Mouse (Mus musculus): ENCODE data around the gene Use1. TPM values are rescaled to one million over a fixed set of nuclear protein-coding genes. Genes with fewer than 3 reads are reported as not detected.

Use1 gene
- polyA plus RNA-seq, 1 experiment from 2014 or later, result 84.6 TPM

DNA sequence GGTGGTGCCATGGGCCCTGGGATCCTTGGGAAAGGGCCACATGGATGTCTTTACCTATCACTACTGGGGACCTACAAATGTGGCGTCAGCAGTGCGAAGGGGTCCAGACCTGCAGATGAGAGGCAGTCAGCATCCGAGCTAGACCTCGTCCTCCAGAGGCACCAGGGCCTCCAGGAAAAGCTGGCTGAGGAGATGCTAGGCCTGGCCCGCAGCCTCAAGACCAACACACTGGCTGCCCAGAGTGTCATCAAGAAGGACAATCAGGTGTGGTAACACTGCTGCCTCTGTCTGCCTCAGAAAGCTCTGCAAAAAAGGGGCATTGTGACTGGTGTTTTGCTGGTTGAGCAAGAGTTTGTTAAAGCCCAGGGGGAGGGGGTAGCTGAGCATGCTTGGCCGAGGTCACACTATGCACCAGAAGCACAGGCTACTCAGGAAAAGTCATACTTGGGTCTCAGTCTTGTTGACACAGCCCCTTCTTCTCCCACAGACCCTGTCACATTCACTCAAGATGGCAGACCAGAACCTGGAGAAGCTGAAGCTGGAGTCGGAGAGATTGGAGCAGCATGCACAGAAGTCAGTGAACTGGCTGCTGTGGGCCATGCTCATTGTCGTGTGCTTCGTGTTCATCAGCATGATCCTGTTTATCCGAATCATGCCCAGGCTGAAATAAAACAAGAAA, 2.5 kb downstream of the Use1 start:
- no peaks in the 10 kb centered on the region for H3K27me3 ChIP-seq (ENCODE audit: insufficient read depth, poor library complexity, severe bottlenecking)
- DNase-seq (ENCODE audit: low spot score), result no peak
- 93% methylated on average over 10 of the region's 10 CpGs for WGBS
- 0 out of 2 replicates have a peak overlapping the region, but pooled peaks have one; percentile 66 for H3K4me3 ChIP-seq
- H3K4me1 ChIP-seq (replicated peaks), result peaks cover 35% of the 10 kb centered on the region
- peaks cover 45% of the 10 kb centered on the region for H3K36me3 ChIP-seq
- H3K27ac ChIP-seq, result no peak overlapping the region
- no peaks in the 10 kb centered on the region for H3K9me3 ChIP-seq

DNA sequence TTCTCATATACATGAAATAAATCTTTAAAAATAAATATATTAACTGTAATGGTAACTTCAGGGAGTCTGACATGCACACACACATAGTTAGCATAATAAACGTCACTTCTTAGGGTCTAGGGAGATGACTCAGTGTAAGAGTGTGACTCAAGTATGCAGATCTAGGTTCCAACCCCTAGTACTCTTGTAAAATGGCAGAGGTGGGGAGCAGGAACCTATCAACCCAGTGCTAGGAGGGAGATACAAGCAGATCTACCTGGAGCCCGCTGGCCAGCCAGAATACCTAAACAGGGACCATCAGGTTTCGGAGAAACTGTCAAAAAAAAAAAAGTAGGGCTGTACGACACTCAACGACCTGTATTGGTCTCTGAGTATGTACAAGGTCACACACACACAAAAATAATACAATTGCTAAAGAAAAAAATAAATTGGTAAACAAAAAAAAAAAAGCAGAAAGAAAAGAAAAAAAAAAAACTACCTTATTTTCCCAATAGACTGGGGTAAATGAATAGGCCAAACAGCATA, 4.1 kb downstream of the Use1 start:
- peak overlapping the region; percentile 84 for H3K27ac ChIP-seq
- no peak for DNase-seq (ENCODE audit: low spot score)
- no peaks in the 10 kb centered on the region for H3K9me3 ChIP-seq
- peaks cover 61% of the 10 kb centered on the region for H3K36me3 ChIP-seq
- 25% methylated on average over 5 of the region's 5 CpGs for WGBS
- peak overlapping the region; percentile 65 for H3K4me3 ChIP-seq
- peaks cover 50% of the 10 kb centered on the region for H3K4me1 ChIP-seq (replicated peaks)
- H3K27me3 ChIP-seq (ENCODE audit: insufficient read depth, poor library complexity, severe bottlenecking), result no peaks in the 10 kb centered on the region

DNA sequence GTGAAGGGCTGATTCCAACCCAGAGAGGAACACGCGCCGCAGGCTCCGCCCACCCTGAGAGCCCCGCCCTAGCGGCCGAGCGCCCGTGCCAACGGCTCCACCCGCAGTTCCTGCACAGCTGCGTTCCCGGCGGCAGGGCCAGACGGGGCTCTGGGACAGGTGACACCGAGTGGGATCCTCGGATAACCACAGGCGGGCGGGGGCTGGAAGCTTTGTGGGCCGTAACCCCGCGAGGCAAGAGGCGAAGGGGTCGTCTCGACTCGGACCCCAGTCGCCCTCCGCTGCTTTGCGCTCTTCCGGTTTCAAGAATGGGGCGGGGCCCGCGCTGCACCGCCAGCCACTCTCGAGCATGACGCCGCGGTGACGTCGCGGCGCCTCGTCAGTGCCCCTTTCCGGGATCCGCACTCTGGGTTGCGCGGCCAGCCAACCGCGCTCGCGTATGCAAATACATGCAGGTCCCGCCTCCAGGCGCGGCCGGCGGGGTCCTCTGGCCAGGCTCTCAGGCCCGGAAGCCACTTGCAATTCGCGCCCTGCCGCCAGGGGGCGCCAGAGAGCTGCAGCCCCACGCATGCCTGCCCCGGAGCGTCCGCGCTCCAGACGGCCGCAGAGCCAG, 4.7 kb downstream of the Use1 start, which contains the start of gene Ocel1:
Ocel1 (plus strand) TSS at position 63 of the 613 bp plus-strand sequence.
- Histone ChIP-seq H3K4me1 (replicated peaks) (peaks cover 50% of the 10 kb centered on the region), H3K36me3 (peaks cover 66% of the 10 kb centered on the region), H3K4me3 (peak within 1 kb of the TSS; percentile 65), H3K27ac (peak within 1 kb of the TSS; percentile 84), H3K9me3 (no peaks in the 10 kb centered on the region), H3K27me3 (ENCODE audit: insufficient read depth, poor library complexity, severe bottlenecking) (peaks cover 2% of the 10 kb centered on the region; the same call in 1 of the 2 replicates)
- DNase-seq (ENCODE audit: low spot score), result peak; percentile 98
- under 1% methylated on average over 68 of the region's 68 CpGs for WGBS

DNA sequence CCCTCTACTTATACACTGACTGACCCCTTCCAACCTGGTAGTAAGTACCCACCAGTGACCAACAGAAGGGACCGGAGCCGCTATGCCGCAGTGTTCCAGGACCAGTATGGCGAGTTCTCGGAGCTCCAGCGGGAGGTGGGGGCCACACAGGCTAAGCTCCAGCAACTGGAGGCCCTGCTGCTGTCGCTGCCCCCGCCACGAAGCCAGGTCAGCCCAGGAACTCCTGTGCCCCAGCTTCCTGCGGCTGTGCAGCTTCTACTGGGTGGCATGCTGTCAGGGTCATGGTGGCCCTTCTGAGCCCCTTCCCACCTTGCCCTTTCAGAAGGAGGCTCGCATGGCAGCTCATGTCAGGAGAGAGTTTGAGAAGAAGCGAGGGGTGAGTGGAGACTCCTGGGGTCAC, 5.8 kb downstream of the Use1 start:
- Histone ChIP-seq H3K27me3 (ENCODE audit: insufficient read depth, poor library complexity, severe bottlenecking) (peaks cover 9% of the 10 kb centered on the region; the same call in 1 of the 2 replicates), H3K36me3 (peaks cover 77% of the 10 kb centered on the region), H3K4me3 (peak overlapping the region; percentile 14; the same call in 1 of the 2 replicates), H3K9me3 (no peaks in the 10 kb centered on the region), H3K4me1 (replicated peaks) (peaks cover 55% of the 10 kb centered on the region), H3K27ac (peak overlapping the region; percentile 18; the same call in 1 of the 2 replicates)
- WGBS, result 85% methylated on average over 12 of the region's 12 CpGs
- DNase-seq (ENCODE audit: low spot score), result peak; percentile 18

DNA sequence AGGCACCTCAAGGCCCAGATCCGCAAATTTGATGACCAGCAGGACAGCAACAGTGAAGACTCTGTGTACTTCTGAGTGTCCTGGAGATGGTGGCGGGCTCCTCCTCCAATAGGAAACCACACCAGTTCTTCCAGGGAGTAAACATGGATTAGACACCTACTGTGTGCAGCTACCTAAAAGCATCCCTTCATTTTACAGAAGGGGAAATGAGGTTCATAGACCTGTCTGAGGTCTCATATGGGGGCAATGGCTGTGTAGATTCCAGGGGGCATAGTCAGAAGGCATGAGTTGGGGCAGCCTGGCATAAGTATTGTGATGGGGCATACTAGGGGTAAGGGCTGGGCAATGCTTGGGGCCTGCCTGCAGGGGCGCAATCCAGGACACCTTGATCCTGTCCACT, 6.4 kb downstream of the Use1 start:
- H3K4me3 ChIP-seq, result peak overlapping the region; percentile 14; the same call in 1 of the 2 replicates
- H3K27ac ChIP-seq, result no peak overlapping the region
- H3K36me3 ChIP-seq, result peaks cover 83% of the 10 kb centered on the region
- DNase-seq (ENCODE audit: low spot score), result no peak
- 89% methylated on average over 3 of the region's 3 CpGs for WGBS
- peaks cover 9% of the 10 kb centered on the region; the same call in 1 of the 2 replicates for H3K27me3 ChIP-seq (ENCODE audit: insufficient read depth, poor library complexity, severe bottlenecking)
- peaks cover 55% of the 10 kb centered on the region for H3K4me1 ChIP-seq (replicated peaks)
- no peaks in the 10 kb centered on the region for H3K9me3 ChIP-seq

DNA sequence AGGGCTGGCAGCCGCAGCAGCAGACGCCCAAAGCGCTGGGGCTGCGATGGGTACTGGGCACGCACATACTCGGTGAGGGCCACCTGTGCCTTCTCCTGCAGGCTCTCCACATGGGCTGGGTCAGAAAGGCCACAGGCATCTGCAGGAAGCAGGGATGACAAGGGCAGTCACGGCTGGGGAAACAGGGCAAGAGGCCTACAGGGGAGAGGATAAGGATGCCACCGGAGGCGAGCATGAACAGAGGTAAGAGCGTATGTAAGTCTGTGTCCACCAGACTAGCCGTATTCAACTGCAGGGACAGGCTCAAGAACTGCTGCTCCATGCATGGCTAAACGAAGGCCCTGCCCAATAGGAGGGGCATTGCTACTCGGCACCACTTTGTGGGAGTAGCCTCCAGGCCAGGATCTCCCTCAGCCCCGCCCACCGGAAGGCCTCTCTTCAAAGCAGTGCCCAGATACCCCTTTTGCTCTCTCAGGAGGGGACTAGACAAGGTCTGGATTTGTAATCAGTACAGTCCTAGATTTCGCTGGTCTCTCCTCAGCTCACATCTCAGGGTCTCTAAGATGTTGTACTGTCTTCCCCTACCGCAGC, 8.1 kb downstream of the Use1 start:
- peak overlapping the region; percentile 98; the same call in 1 of the 2 replicates for H3K4me3 ChIP-seq
- H3K9me3 ChIP-seq, result no peaks in the 10 kb centered on the region
- H3K36me3 ChIP-seq, result peaks cover 81% of the 10 kb centered on the region
- 72% methylated on average over 17 of the region's 17 CpGs for WGBS
- H3K27me3 ChIP-seq (ENCODE audit: insufficient read depth, poor library complexity, severe bottlenecking), result peaks cover 9% of the 10 kb centered on the region; the same call in 1 of the 2 replicates
- peak overlapping the region; percentile 81; the same call in 1 of the 2 replicates for H3K27ac ChIP-seq
- DNase-seq (ENCODE audit: low spot score), result no peak
- H3K4me1 ChIP-seq (replicated peaks), result peaks cover 61% of the 10 kb centered on the region

DNA sequence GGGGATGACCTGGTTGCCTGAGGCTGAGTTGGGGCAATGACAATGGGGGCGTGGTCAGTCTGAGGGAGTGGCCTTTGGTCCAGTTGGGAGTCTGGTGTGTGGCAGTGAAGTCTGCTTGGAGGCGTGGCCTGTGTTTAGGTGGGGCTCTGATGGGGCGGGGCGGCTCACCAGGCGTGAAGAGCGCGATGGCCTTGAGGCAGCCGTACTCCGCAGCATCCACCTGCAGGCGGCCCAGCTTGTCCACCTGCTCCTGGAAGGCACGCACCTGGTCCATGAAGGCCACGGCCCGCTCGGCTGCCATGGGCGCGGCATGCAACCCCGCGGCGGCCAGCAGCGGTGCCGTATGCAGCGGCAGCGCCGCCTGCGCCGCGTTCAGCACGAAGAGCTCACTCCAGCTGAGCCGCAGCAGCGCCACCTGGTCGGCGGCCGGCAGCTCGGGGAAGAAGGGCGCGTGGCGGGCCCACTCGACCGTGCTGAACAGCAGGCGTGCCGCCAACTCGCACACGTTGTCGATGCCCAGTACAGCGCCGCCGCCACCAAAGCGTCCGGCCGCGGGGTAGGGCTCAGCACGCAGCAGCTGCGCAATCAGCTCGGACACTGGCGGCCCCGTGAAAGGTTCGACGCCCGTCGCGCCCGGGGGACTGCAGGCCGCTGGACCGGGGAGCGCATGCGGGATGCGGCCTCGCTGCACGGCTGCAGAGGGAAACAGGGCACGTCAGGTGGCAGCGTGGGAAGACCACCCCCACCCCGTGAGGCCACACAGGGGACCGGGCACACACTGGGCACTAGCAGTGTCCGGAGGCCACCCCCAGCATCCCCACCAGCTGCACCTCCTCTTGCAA, 9.2 kb downstream of the Use1 start:
- peak overlapping the region; percentile 98 for H3K4me3 ChIP-seq
- H3K27me3 ChIP-seq (ENCODE audit: insufficient read depth, poor library complexity, severe bottlenecking), result peaks cover 9% of the 10 kb centered on the region; the same call in 1 of the 2 replicates
- peaks cover 77% of the 10 kb centered on the region for H3K36me3 ChIP-seq
- peak overlapping the region; percentile 81 for H3K27ac ChIP-seq
- peak; percentile 73 for DNase-seq (ENCODE audit: low spot score)
- peaks cover 66% of the 10 kb centered on the region for H3K4me1 ChIP-seq (replicated peaks)
- no peaks in the 10 kb centered on the region for H3K9me3 ChIP-seq
- 6% methylated on average over 74 of the region's 74 CpGs for WGBS

DNA sequence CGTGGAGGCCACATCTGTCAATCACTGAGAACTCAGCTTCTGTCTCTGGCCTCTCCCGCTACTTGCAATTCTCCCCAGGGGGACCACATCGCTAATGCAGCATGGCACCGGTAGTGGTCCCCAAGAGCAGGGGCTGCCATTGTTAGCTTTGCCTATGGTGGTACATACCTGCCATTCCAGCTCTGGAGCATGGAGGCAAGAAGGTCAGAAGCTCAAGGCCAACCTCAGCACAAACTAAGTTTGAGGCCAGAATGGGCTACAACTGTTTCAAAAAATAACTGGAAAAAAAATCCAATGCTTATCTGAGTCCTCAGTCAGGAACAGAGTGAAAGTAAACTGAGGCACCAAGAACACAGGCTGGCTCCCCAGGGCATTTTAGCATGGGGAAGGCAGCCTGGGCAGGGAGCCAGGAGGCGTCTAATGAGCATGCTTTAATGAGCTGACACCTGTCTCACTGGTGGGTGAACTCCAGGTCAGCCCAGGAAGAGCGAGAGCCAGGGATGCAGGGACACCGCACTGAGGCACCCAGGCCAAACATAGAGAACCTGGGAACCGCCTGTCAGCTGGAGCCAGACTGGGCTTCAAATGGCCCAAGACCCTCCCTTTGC, 9.9 kb downstream of the Use1 start:
- 41% methylated on average over 8 of the region's 8 CpGs for WGBS
- Histone ChIP-seq H3K27me3 (ENCODE audit: insufficient read depth, poor library complexity, severe bottlenecking) (peaks cover 9% of the 10 kb centered on the region; the same call in 1 of the 2 replicates), H3K36me3 (peaks cover 76% of the 10 kb centered on the region), H3K4me1 (replicated peaks) (peaks cover 66% of the 10 kb centered on the region), H3K9me3 (no peaks in the 10 kb centered on the region), H3K4me3 (peak overlapping the region; percentile 98), H3K27ac (peak overlapping the region; percentile 81)
- no peak for DNase-seq (ENCODE audit: low spot score)

DNA sequence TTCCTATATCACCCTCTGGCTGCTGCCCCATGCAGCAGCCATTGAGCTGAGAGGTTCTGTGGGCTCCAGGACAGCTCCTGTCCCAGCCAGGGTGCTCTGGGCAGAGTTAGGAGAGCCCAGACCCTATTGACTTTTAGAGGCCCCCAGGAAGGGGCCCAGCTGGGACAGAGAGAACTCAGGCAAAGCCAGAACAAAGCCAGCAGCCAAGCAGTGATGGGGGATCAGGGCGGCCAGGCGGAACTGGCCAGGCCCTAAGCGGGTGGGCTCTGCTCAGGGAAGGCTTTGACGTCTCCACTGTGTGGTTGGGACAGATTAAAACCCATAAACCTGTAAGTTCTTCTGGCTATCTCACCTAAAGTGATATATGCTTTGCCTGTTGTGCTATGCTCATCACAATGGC, 12.4 kb downstream of the Use1 start:
- DNase-seq (ENCODE audit: low spot score), result no peak
- peak overlapping the region; percentile 98 for H3K4me3 ChIP-seq
- 21% methylated on average over 4 of the region's 4 CpGs for WGBS
- peaks cover 51% of the 10 kb centered on the region for H3K36me3 ChIP-seq
- H3K4me1 ChIP-seq (replicated peaks), result peaks cover 87% of the 10 kb centered on the region
- H3K27ac ChIP-seq, result peak overlapping the region; percentile 99
- peaks cover 9% of the 10 kb centered on the region; the same call in 1 of the 2 replicates for H3K27me3 ChIP-seq (ENCODE audit: insufficient read depth, poor library complexity, severe bottlenecking)
- H3K9me3 ChIP-seq, result no peaks in the 10 kb centered on the region

DNA sequence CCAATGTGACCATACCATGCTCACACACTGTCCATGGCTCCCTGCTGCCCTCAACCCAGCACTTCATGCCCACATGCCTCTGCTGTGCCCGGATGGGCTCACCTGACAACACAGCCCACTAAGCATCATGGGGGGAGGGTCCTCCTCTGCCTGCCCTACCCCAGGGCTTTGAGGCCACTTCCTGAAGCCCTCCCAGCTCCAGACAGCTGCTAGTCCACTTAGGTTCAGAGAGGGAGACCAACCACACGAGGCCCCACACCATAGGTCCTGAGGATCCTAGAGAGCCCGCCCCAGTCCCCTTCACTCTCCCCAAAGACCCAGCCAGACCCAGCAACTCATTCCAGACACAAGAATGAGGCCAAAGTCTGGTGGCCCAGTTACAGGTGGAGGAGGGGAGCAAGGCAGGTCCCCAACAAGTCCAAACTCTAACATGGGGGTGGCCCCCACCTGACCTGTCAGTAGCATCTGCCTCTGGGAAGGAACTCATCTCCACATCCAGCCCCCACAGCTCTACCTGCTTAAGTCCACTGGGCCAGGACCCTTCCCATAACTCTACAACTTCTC, 12.9 kb downstream of the Use1 start:
- Histone ChIP-seq H3K4me3 (peak overlapping the region; percentile 98), H3K36me3 (peaks cover 45% of the 10 kb centered on the region), H3K4me1 (replicated peaks) (peaks cover 87% of the 10 kb centered on the region), H3K9me3 (no peaks in the 10 kb centered on the region), H3K27me3 (ENCODE audit: insufficient read depth, poor library complexity, severe bottlenecking) (peaks cover 9% of the 10 kb centered on the region; the same call in 1 of the 2 replicates), H3K27ac (peak overlapping the region; percentile 99)
- DNase-seq (ENCODE audit: low spot score), result no peak
- WGBS, result 26% methylated on average over 3 of the region's 3 CpGs

Data from hindbrain, embryonic 10.5 days (tissue).